Mouse (Mus musculus) MEL (cell line): Measurements from ENCODE around the gene F10. TPM values are rescaled to one million over a fixed set of nuclear protein-coding genes. Genes with fewer than 3 reads are reported as not detected.

Experiments
- DNase-seq: peaks from one replicate; pipeline ENCODE4 v3.0.0; 2011; ENCODE audit warnings: low read depth, low spot score
- H3K27ac ChIP-seq: 2 replicates; pipeline ENCODE4 v1.5.1; 2012; ENCODE audit warnings: low read depth, mild to moderate bottlenecking, control low read depth, low read length, moderate library complexity; ENCODE audit not compliant: control insufficient read depth
- H3K27me3 ChIP-seq, 2 experiments: fragments of 150-350 bp in 1 of 2; sonication (generic) in 1 of 2; 2 replicates each; pipeline ENCODE4 v1.6.1; 2012; ENCODE audit warnings: low read length in 2 of 2, mild to moderate bottlenecking in 2 of 2, improper control_type of control experiment in 1 of 2, moderate library complexity in 1 of 2; ENCODE audit not compliant: insufficient read depth in 2 of 2, control insufficient read depth in 1 of 2
- H3K36me3 ChIP-seq, 2 experiments: 2 replicates each; pipeline ENCODE4 v1.6.1; 2012 to 2014; ENCODE audit warnings: low read length in 2 of 2, improper control_type of control experiment in 1 of 2, inconsistent platforms in 1 of 2, mild to moderate bottlenecking in 1 of 2; ENCODE audit not compliant: insufficient read depth in 2 of 2, control insufficient read depth in 1 of 2
- H3K4me1 ChIP-seq, 2 experiments: fragments of 150-350 bp in 1 of 2; sonication (generic) in 1 of 2; 2 replicates each; pipeline ENCODE4 v1.6.1; 2012; ENCODE audit warnings: low read length in 2 of 2, improper control_type of control experiment in 1 of 2, mild to moderate bottlenecking in 1 of 2; ENCODE audit not compliant: insufficient read depth in 2 of 2, control insufficient read depth in 1 of 2
- H3K4me3 ChIP-seq, 2 experiments: fragments of 150-350 bp in 1 of 2; sonication (generic) in 1 of 2; 2 replicates each; pipeline ENCODE4 v1.5.1; 2012; ENCODE audit warnings: low read depth in 2 of 2, low read length in 2 of 2, mild to moderate bottlenecking in 2 of 2, moderate library complexity in 2 of 2, control low read depth in 1 of 2, improper control_type of control experiment in 1 of 2; ENCODE audit not compliant: control insufficient read depth in 1 of 2, insufficient read depth in 1 of 2
- H3K79me2 ChIP-seq: 2 replicates; pipeline ENCODE4 v1.6.1; 2012; ENCODE audit warnings: mild to moderate bottlenecking, low read length, moderate library complexity; ENCODE audit not compliant: control insufficient read depth, poor library complexity, insufficient read depth
- H3K9ac ChIP-seq: 2 replicates; pipeline ENCODE4 v1.6.1; 2012; ENCODE audit warnings: low read depth, mild to moderate bottlenecking, control low read depth, low read length, moderate library complexity; ENCODE audit not compliant: control insufficient read depth, poor library complexity, severe bottlenecking
- H3K9me3 ChIP-seq: fragments of 150-350 bp; sonication (generic); replicated peaks from 2 replicates; pipeline ENCODE4 v1.6.1; 2012; ENCODE audit warnings: mild to moderate bottlenecking, low read length, improper control_type of control experiment, moderate library complexity; ENCODE audit not compliant: insufficient read depth
- CHD1 ChIP-seq: IDR thresholded peaks from 2 replicates; pipeline ENCODE4 v1.6.1; 2012; ENCODE audit warnings: low read depth, mild to moderate bottlenecking, inconsistent platforms, low read length, improper control_type of control experiment
- CHD2 ChIP-seq: IDR thresholded peaks from 2 replicates; pipeline ENCODE4 v1.6.1; 2011; ENCODE audit warnings: low read length, improper control_type of control experiment
- CTCF ChIP-seq, 3 experiments: IDR thresholded peaks in 2 of 3; conservative IDR thresholded peaks in 1 of 3; 2 replicates each; pipeline ENCODE4 v1.5.1; 2011 to 2012; ENCODE audit warnings: low read length in 3 of 3, low read depth in 2 of 3, mild to moderate bottlenecking in 2 of 3, improper control_type of control experiment in 1 of 3, inconsistent platforms in 1 of 3, mixed read lengths in 1 of 3, moderate library complexity in 1 of 3; ENCODE audit not compliant: control insufficient read depth in 1 of 3, insufficient read depth in 1 of 3, poor library complexity in 1 of 3, severe bottlenecking in 1 of 3
- E2F4 ChIP-seq: IDR thresholded peaks from 2 replicates; pipeline ENCODE4 v1.6.1; 2011; ENCODE audit warnings: low read depth, low read length, improper control_type of control experiment, borderline replicate concordance
- ELF1 ChIP-seq: IDR thresholded peaks from 2 replicates; pipeline ENCODE4 v1.6.1; 2014; ENCODE audit warnings: low read depth, mild to moderate bottlenecking, inconsistent platforms, low read length, improper control_type of control experiment, moderate library complexity
- EP300 ChIP-seq, 2 experiments: IDR thresholded peaks; 2 replicates each; pipeline ENCODE4 v1.6.1; 2011; ENCODE audit warnings: improper control_type of control experiment in 2 of 2, low read length in 2 of 2, low read depth in 1 of 2, mild to moderate bottlenecking in 1 of 2
- GATA1 ChIP-seq: IDR thresholded peaks from 2 replicates; pipeline ENCODE4 v1.6.1; 2011; ENCODE audit warnings: low read depth, low read length, improper control_type of control experiment
- HCFC1 ChIP-seq: IDR thresholded peaks from 2 replicates; pipeline ENCODE4 v1.6.1; 2012; ENCODE audit warnings: low read depth, mild to moderate bottlenecking, inconsistent platforms, low read length, improper control_type of control experiment, moderate library complexity
- JUND ChIP-seq: IDR thresholded peaks from 2 replicates; pipeline ENCODE4 v1.6.1; 2011; ENCODE audit warnings: low read depth, mild to moderate bottlenecking, improper control_type of control experiment, low read length
- KAT2A ChIP-seq: conservative IDR thresholded peaks from 2 replicates; pipeline ENCODE4 v1.6.1; 2012; ENCODE audit warnings: low read depth, low read length, improper control_type of control experiment, inconsistent platforms
- MAFK ChIP-seq: IDR thresholded peaks from 2 replicates; pipeline ENCODE4 v1.6.1; 2011; ENCODE audit warnings: low read depth, mild to moderate bottlenecking, low read length, improper control_type of control experiment, borderline replicate concordance
- MAZ ChIP-seq: IDR thresholded peaks from 2 replicates; pipeline ENCODE4 v1.6.1; 2012; ENCODE audit warnings: low read depth, mild to moderate bottlenecking, inconsistent platforms, low read length, improper control_type of control experiment
- MEF2A ChIP-seq: IDR thresholded peaks from 2 replicates; pipeline ENCODE4 v1.6.1; 2014; ENCODE audit warnings: low read depth, mild to moderate bottlenecking, inconsistent platforms, low read length, improper control_type of control experiment; ENCODE audit not compliant: poor library complexity, insufficient replicate concordance, severe bottlenecking; ENCODE audit errors: extremely low read depth
- MXI1 ChIP-seq: IDR thresholded peaks from 2 replicates; pipeline ENCODE4 v1.6.1; 2011; ENCODE audit warnings: mild to moderate bottlenecking, low read depth, low read length, improper control_type of control experiment
- MYC ChIP-seq: IDR thresholded peaks from 2 replicates; pipeline ENCODE4 v1.6.1; 2011; ENCODE audit warnings: low read depth, mild to moderate bottlenecking, low read length, improper control_type of control experiment, moderate library complexity
- POLR2A ChIP-seq, 2 experiments: IDR thresholded peaks; 2 replicates each; pipeline ENCODE4 v1.6.1; 2011 to 2012; ENCODE audit warnings: low read length in 2 of 2, mild to moderate bottlenecking in 2 of 2, control low read depth in 1 of 2, improper control_type of control experiment in 1 of 2, low read depth in 1 of 2, moderate library complexity in 1 of 2; ENCODE audit not compliant: control insufficient read depth in 1 of 2, insufficient read depth in 1 of 2, poor library complexity in 1 of 2
- POLR2AphosphoS2 ChIP-seq: IDR thresholded peaks from 2 replicates; pipeline ENCODE4 v1.6.1; 2011; ENCODE audit warnings: low read length, improper control_type of control experiment
- RCOR1 ChIP-seq: IDR thresholded peaks from 2 replicates; pipeline ENCODE4 v1.6.1; 2012; ENCODE audit warnings: low read depth, mild to moderate bottlenecking, inconsistent platforms, low read length, improper control_type of control experiment
- SIN3A ChIP-seq: IDR thresholded peaks from 2 replicates; pipeline ENCODE4 v1.6.1; 2012; ENCODE audit warnings: low read length, improper control_type of control experiment, inconsistent platforms
- SMC3 ChIP-seq: IDR thresholded peaks from 2 replicates; pipeline ENCODE4 v1.6.1; 2011; ENCODE audit warnings: low read depth, low read length, improper control_type of control experiment
- TAL1 ChIP-seq: IDR thresholded peaks from 2 replicates; pipeline ENCODE4 v1.6.1; 2012; ENCODE audit warnings: mild to moderate bottlenecking, inconsistent platforms, low read length, moderate library complexity, mixed read lengths
- TCF12 ChIP-seq: IDR thresholded peaks from 2 replicates; pipeline ENCODE4 v1.6.1; 2014; ENCODE audit warnings: low read depth, mild to moderate bottlenecking, inconsistent platforms, low read length, improper control_type of control experiment, moderate library complexity
- UBTF ChIP-seq: IDR thresholded peaks from 2 replicates; pipeline ENCODE4 v1.6.1; 2012; ENCODE audit warnings: low read depth, mild to moderate bottlenecking, inconsistent platforms, low read length, improper control_type of control experiment, moderate library complexity, borderline replicate concordance; ENCODE audit not compliant: insufficient read depth
- USF1 ChIP-seq: IDR thresholded peaks from 2 replicates; pipeline ENCODE4 v1.6.1; 2014; ENCODE audit warnings: low read depth, mild to moderate bottlenecking, inconsistent platforms, low read length, improper control_type of control experiment, moderate library complexity
- ZC3H11A ChIP-seq: IDR thresholded peaks from 2 replicates; pipeline ENCODE4 v1.6.1; 2012; ENCODE audit warnings: low read depth, mild to moderate bottlenecking, inconsistent platforms, low read length, improper control_type of control experiment
- ZNF384 ChIP-seq: IDR thresholded peaks from 2 replicates; pipeline ENCODE4 v1.6.1; 2012; ENCODE audit warnings: low read depth, mild to moderate bottlenecking, inconsistent platforms, low read length, improper control_type of control experiment
- polyA plus RNA-seq, 2 experiments: library from polyadenylated mRNA; stranded (reverse) in 1 of 2; unstranded in 1 of 2; fragments of >175 nt in 1 of 2; fragments of >200 nt in 1 of 2; gene quantifications; 2 replicates each; pipeline versions ENCODE4 v1.2.1 to v1.2.4; 2012; ENCODE audit warnings: low replicate concordance in 2 of 2, low read depth in 1 of 2; ENCODE audit not compliant: insufficient read length in 2 of 2, insufficient read depth in 1 of 2, missing spikeins in 1 of 2
- total RNA-seq: library from RNA; depleted of rRNA; stranded (reverse); fragments of 300-350 nt; gene quantifications from 2 replicates; pipeline ENCODE4 v1.2.3, GENCODE M21; 2012

Gene F10
- total and polyA plus RNA-seq, 3 experiments, result 0.03 to 0.04 TPM; not detected in 1

- Histone ChIP-seq H3K27me3 (peaks cover 0 to 1% of the 10 kb centered on the region in 2 experiments; a peak in 1 of 4 replicates), H3K4me3 (no peak overlapping the region), H3K79me2 (no peaks in the 10 kb centered on the region), H3K9me3 (no peaks in the 10 kb centered on the region), H3K27ac (no peak overlapping the region), H3K9ac (no peak overlapping the region), H3K4me1 (no peaks in the 10 kb centered on the region), H3K36me3 (no peaks in the 10 kb centered on the region)
- DNase-seq, result peak; percentile 11
- TF ChIP-seq MEF2A (no peak), ELF1 (no peak), CHD2 (no peak), EP300 (IDR thresholded peaks at IDR 0.05; ENCODE audit: low read depth in 1 of 2, low read length in 2 of 2) (no peak), HCFC1 (no peak), JUND (no peak), TAL1 (no peak), MYC (no peak), RCOR1 (no peak), SMC3 (peak; percentile 17), GATA1 (no peak), USF1 (no peak), UBTF (no peak), CTCF (IDR thresholded peaks at IDR 0.05 in 2 of 3, conservative IDR thresholded peaks at IDR 0.05 in 1 of 3; ENCODE audit: control insufficient read depth in 1 of 3, insufficient read depth in 1 of 3, low read depth in 2 of 3, low read length in 3 of 3, poor library complexity in 1 of 3, severe bottlenecking in 1 of 3) (peak in 2 of 3 experiments; percentile 21 to 30; a peak in 3 of 6 replicates), MAFK (no peak), ZC3H11A (peak; percentile 3; the same call in 1 of the 2 replicates)
These were observed 26.8 kb upstream of the F10 start for GRCm38 (mm10) chr8:13010313-13010712.

- no peak overlapping the region for H3K4me3 ChIP-seq
- no peak overlapping the region for H3K9ac ChIP-seq
- no peak overlapping the region for H3K27ac ChIP-seq
- DNase-seq, result no peak
- H3K79me2 ChIP-seq, result no peaks in the 10 kb centered on the region
- H3K4me1 ChIP-seq, result no peaks in the 10 kb centered on the region
- no peaks in the 10 kb centered on the region for H3K9me3 ChIP-seq
- H3K36me3 ChIP-seq, result no peaks in the 10 kb centered on the region
- peaks cover 2 to 6% of the 10 kb centered on the region in 2 experiments; a peak in 3 of 4 replicates for H3K27me3 ChIP-seq
- TF ChIP-seq JUND, result no peak
- no peak for TF ChIP-seq POLR2AphosphoS2
- no peak for TF ChIP-seq SMC3
- no peak for TF ChIP-seq SIN3A
- TF ChIP-seq MXI1, result no peak
- TF ChIP-seq E2F4, result no peak
- no peak for TF ChIP-seq MYC
- TF ChIP-seq EP300 (IDR thresholded peaks at IDR 0.05; ENCODE audit: low read depth in 1 of 2, low read length in 2 of 2), result no peak
- no peak for TF ChIP-seq TCF12
- no peak for TF ChIP-seq CTCF (IDR thresholded peaks at IDR 0.05 in 2 of 3, conservative IDR thresholded peaks at IDR 0.05 in 1 of 3; ENCODE audit: control insufficient read depth in 1 of 3, insufficient read depth in 1 of 3, low read depth in 2 of 3, low read length in 3 of 3, poor library complexity in 1 of 3, severe bottlenecking in 1 of 3)
- no peak for TF ChIP-seq CHD1
- TF ChIP-seq ZNF384, result no peak
- TF ChIP-seq KAT2A, result no peak
- TF ChIP-seq GATA1, result no peak
- no peak for TF ChIP-seq POLR2A (IDR thresholded peaks at IDR 0.05; ENCODE audit: control insufficient read depth in 1 of 2, insufficient read depth in 1 of 2, low read depth in 1 of 2, low read length in 2 of 2, poor library complexity in 1 of 2)
- TF ChIP-seq MAFK, result no peak
- TF ChIP-seq MAZ, result no peak
- no peak for TF ChIP-seq HCFC1
- TF ChIP-seq UBTF, result no peak
- no peak for TF ChIP-seq CHD2
These were observed 17.5 kb upstream of the F10 start for GRCm38 (mm10) chr8:13019560-13019959.
